Mouse (Mus musculus) lung, postnatal 36 days (tissue): ENCODE measurements around the gene B4galt3.

Experiments used
- DNase-seq: peaks from one replicate; pipeline ENCODE4 v3.0.0; 2022; ENCODE audit warnings: mixed read lengths

Gene B4galt3

GRCm38 (mm10) chr1:171265971-171266744 lies 4.0 kb upstream of the B4galt3 start:
- DNase-seq = no peak

GRCm38 (mm10) chr1:171268341-171268740 lies 1.8 kb upstream of the B4galt3 start:
- no peak for DNase-seq

- DNase-seq = peak; percentile 77
Measured at GRCm38 (mm10) chr1:171270573-171270900, 409 bp downstream of the B4galt3 start.

- DNase-seq = peak; percentile 65
Measured at GRCm38 (mm10) chr1:171271196-171271595, 1.1 kb downstream of the B4galt3 start.

- no peak for DNase-seq
Measured at GRCm38 (mm10) chr1:171271622-171272021, 1.5 kb downstream of the B4galt3 start.

- DNase-seq = no peak
Measured at GRCm38 (mm10) chr1:171272086-171272485, 2.0 kb downstream of the B4galt3 start.

- DNase-seq = no peak
Measured at GRCm38 (mm10) chr1:171274171-171274570, 4.0 kb downstream of the B4galt3 start.

- DNase-seq = no peak
Measured at GRCm38 (mm10) chr1:171275144-171275734, 5.1 kb downstream of the B4galt3 start.

- no peak for DNase-seq
Measured at GRCm38 (mm10) chr1:171276110-171276748, 6.1 kb downstream of the B4galt3 start.

GRCm38 (mm10) chr1:171277736-171278135 lies 7.6 kb downstream of the B4galt3 start:
- no peak for DNase-seq

- no peak for DNase-seq
Measured at GRCm38 (mm10) chr1:171278436-171278835, 8.3 kb downstream of the B4galt3 start.

- DNase-seq = no peak
Measured at GRCm38 (mm10) chr1:171279012-171279705, 9.0 kb downstream of the B4galt3 start.

- DNase-seq = no peak
Measured at GRCm38 (mm10) chr1:171279721-171280120, 9.6 kb downstream of the B4galt3 start.

- DNase-seq = no peak
Measured at GRCm38 (mm10) chr1:171280250-171280915, 10.3 kb downstream of the B4galt3 start.

- peak; percentile 98 for DNase-seq
Measured at GRCm38 (mm10) chr1:171280916-171281527, 10.9 kb downstream of the B4galt3 start, which contains the start of gene Ppox. Gene Ppox (minus strand): TSS chr1:171281186.

- peak; percentile 91 for DNase-seq
Measured at GRCm38 (mm10) chr1:171281528-171281923, 11.4 kb downstream of the B4galt3 start.

GRCm38 (mm10) chr1:171282086-171282805 lies 12.1 kb downstream of the B4galt3 start:
- no peak for DNase-seq

GRCm38 (mm10) chr1:171283188-171284160 lies 13.3 kb downstream of the B4galt3 start:
- no peak for DNase-seq

- DNase-seq = no peak
Measured at GRCm38 (mm10) chr1:171284491-171284890, 14.4 kb downstream of the B4galt3 start.
